8 mouse cellular contexts compared by ENCODE assay signal in genomic region chr8:122566766-122567165, GRCm38 (mm10). TPM values are rescaled to one million over a fixed set of nuclear protein-coding genes. Genes with fewer than 3 reads are reported as not detected.
A peak's percentile ranks its signal among the peaks of the same experiment; 100 is the strongest.
DNase-seq lines count a peak whose midpoint lies in the region; ATAC-seq lines count a peak whose summit lies in the region.

No protein-coding gene starts in this region.

- no peaks in the 10 kb centered on the region for H3K9me3 ChIP-seq in lung, embryonic 15.5 days
- no peaks in the 10 kb centered on the region for H3K9me3 ChIP-seq in forebrain, embryonic 15.5 days
- H3K9me3 ChIP-seq in limb, embryonic 15.5 days, result no peaks in the 10 kb centered on the region
- no peaks in the 10 kb centered on the region for H3K9me3 ChIP-seq in stomach, embryonic 14.5 days (ENCODE audit: control insufficient read depth, low read depth, low read length)

- peak overlapping the region; percentile 63 for H3K9ac ChIP-seq in lung, embryonic 15.5 days
- peak overlapping the region; percentile 89 for H3K9ac ChIP-seq in forebrain, embryonic 15.5 days (replicated peaks)
- H3K9ac ChIP-seq in limb, embryonic 15.5 days, result peak overlapping the region; percentile 72; the same call in 1 of the 2 replicates
- peak overlapping the region; percentile 94 for H3K9ac ChIP-seq in stomach, embryonic 14.5 days (replicated peaks; ENCODE audit: low read depth, low read length)

- no peak for ATAC-seq in lung, embryonic 15.5 days (ENCODE audit: borderline replicate concordance, extremely low read depth, low FRiP score, low TSS enrichment)
- 0 out of 2 replicates have a peak, but pooled peaks have one; percentile 5 for ATAC-seq in forebrain, embryonic 15.5 days (replicated peaks)
- ATAC-seq in limb, embryonic 15.5 days (ENCODE audit: insufficient number of reproducible peaks, low FRiP score, low TSS enrichment, low read depth), result no peak
- no peak for ATAC-seq in stomach, embryonic 14.5 days (ENCODE audit: insufficient number of reproducible peaks, insufficient read depth, low FRiP score, low read depth)
- no peak for ATAC-seq in megakaryocyte-erythroid progenitor cell, adult 5-6 weeks (replicated peaks; ENCODE audit: low FRiP score, low TSS enrichment, poor library complexity, severe bottlenecking)

- peak overlapping the region; percentile 91 for H3K4me3 ChIP-seq in lung, embryonic 15.5 days
- H3K4me3 ChIP-seq in forebrain, embryonic 15.5 days, result peak overlapping the region; percentile 73
- H3K4me3 ChIP-seq in limb, embryonic 15.5 days, result peak overlapping the region; percentile 87
- peak overlapping the region; percentile 91 for H3K4me3 ChIP-seq in stomach, embryonic 14.5 days (ENCODE audit: low read depth, low read length)

- no peak for DNase-seq in lung, postnatal 4 days
- DNase-seq in adrenal gland, postnatal 36 days, result peak; percentile 35 to 48
- no peak for DNase-seq in gastrocnemius, postnatal 25 days

- peaks cover 25% of the 10 kb centered on the region for H3K4me1 ChIP-seq in lung, embryonic 15.5 days
- H3K4me1 ChIP-seq in forebrain, embryonic 15.5 days, result peaks cover 27% of the 10 kb centered on the region
- H3K4me1 ChIP-seq in limb, embryonic 15.5 days, result peaks cover 31% of the 10 kb centered on the region
- H3K4me1 ChIP-seq in stomach, embryonic 14.5 days (ENCODE audit: control insufficient read depth, insufficient read depth, low read length), result peaks cover 19% of the 10 kb centered on the region

- no peaks in the 10 kb centered on the region for H3K27me3 ChIP-seq in lung, embryonic 15.5 days
- H3K27me3 ChIP-seq in forebrain, embryonic 15.5 days, result no peaks in the 10 kb centered on the region
- H3K27me3 ChIP-seq in limb, embryonic 15.5 days, result no peaks in the 10 kb centered on the region
- H3K27me3 ChIP-seq in stomach, embryonic 14.5 days (ENCODE audit: control insufficient read depth, insufficient read depth, low read length), result no peaks in the 10 kb centered on the region

- H3K4me2 ChIP-seq in lung, embryonic 15.5 days, result peak overlapping the region; percentile 88
- peak overlapping the region; percentile 85 for H3K4me2 ChIP-seq in forebrain, embryonic 15.5 days (replicated peaks)
- peak overlapping the region; percentile 85 for H3K4me2 ChIP-seq in limb, embryonic 15.5 days
- peak overlapping the region; percentile 93 for H3K4me2 ChIP-seq in stomach, embryonic 14.5 days (replicated peaks; ENCODE audit: low read depth, low read length)

- peaks cover 22% of the 10 kb centered on the region for H3K36me3 ChIP-seq in lung, embryonic 15.5 days
- H3K36me3 ChIP-seq in forebrain, embryonic 15.5 days, result peaks cover 4% of the 10 kb centered on the region; the same call in 1 of the 2 replicates
- H3K36me3 ChIP-seq in limb, embryonic 15.5 days, result peaks cover 24% of the 10 kb centered on the region
- H3K36me3 ChIP-seq in stomach, embryonic 14.5 days (ENCODE audit: control insufficient read depth, insufficient read depth, low read length), result peaks cover 22% of the 10 kb centered on the region

- 15% methylated on average over 6 of the region's 6 CpGs for WGBS in lung, embryonic 15.5 days
- WGBS in forebrain, embryonic 15.5 days, result 19% methylated on average over 6 of the region's 6 CpGs
- WGBS in limb, embryonic 15.5 days, result 35% methylated on average over 6 of the region's 6 CpGs
- 32% methylated on average over 6 of the region's 6 CpGs for WGBS in stomach, embryonic 14.5 days

- peak overlapping the region; percentile 97 for H3K27ac ChIP-seq in lung, embryonic 15.5 days
- peak overlapping the region; percentile 94 for H3K27ac ChIP-seq in forebrain, embryonic 15.5 days (replicated peaks)
- H3K27ac ChIP-seq in limb, embryonic 15.5 days, result peak overlapping the region; percentile 97
- peak overlapping the region; percentile 96 for H3K27ac ChIP-seq in stomach, embryonic 14.5 days (ENCODE audit: low read length)

RNA-seq across cellular contexts. Expression of gene Cdt1, which starts 1.0 kb away (rescaled TPM):
- 42.7 and 44.9 TPM in 2 replicates for polyA plus RNA-seq in lung, embryonic 15.5 days (2015; fragmentation: Nextera tagmentation; extraction: Ambion mirVana)
- total RNA-seq in adrenal gland, postnatal 36 days (2021), result 1 to 10 TPM; 8.7 to 9.1 TPM
- 14.6 and 16.3 TPM in 2 replicates for polyA plus RNA-seq in forebrain, embryonic 15.5 days (2015; fragmentation: Nextera tagmentation; extraction: Ambion mirVana)
- 31.8 and 36.1 TPM in 2 replicates for polyA plus RNA-seq in limb, embryonic 15.5 days (2015; fragmentation: Nextera tagmentation; extraction: Ambion mirVana)
- polyA plus RNA-seq in stomach, embryonic 14.5 days (2014; fragmentation: Nextera tagmentation; extraction: Ambion mirVana), result 34.8 and 36.4 TPM in 2 replicates
- total RNA-seq in gastrocnemius, postnatal 25 days (2021), result 1 to 10 TPM in 1 of 2 experiments, under 1 TPM in 1; 0.82 to 1.1 TPM
- total RNA-seq in megakaryocyte-erythroid progenitor cell, adult 5-6 weeks (2014; fragmentation: Nextera tagmentation), result 133 and 150 TPM in 2 replicates
- 34.5 and 70.6 TPM in 2 replicates for total RNA-seq in megakaryocyte-erythroid progenitor cell, adult 5-6 weeks (2017)

RNA-seq across cellular contexts. Expression of gene Aprt, which starts 9.9 kb away (rescaled TPM):
- 314 and 327 TPM in 2 replicates for polyA plus RNA-seq in lung, embryonic 15.5 days (2015; fragmentation: Nextera tagmentation; extraction: Ambion mirVana)
- total RNA-seq in adrenal gland, postnatal 36 days (2021), result 10 to 100 TPM; 72.4 to 87.2 TPM
- polyA plus RNA-seq in forebrain, embryonic 15.5 days (2015; fragmentation: Nextera tagmentation; extraction: Ambion mirVana), result 187 TPM in 2 replicates
- polyA plus RNA-seq in limb, embryonic 15.5 days (2015; fragmentation: Nextera tagmentation; extraction: Ambion mirVana), result 268 and 295 TPM in 2 replicates
- 394 and 436 TPM in 2 replicates for polyA plus RNA-seq in stomach, embryonic 14.5 days (2014; fragmentation: Nextera tagmentation; extraction: Ambion mirVana)
- 10 to 100 TPM; 35.7 to 36.9 TPM for total RNA-seq in gastrocnemius, postnatal 25 days (2021)
- 228 and 254 TPM in 2 replicates for total RNA-seq in megakaryocyte-erythroid progenitor cell, adult 5-6 weeks (2014; fragmentation: Nextera tagmentation)
- 55.1 and 106 TPM in 2 replicates for total RNA-seq in megakaryocyte-erythroid progenitor cell, adult 5-6 weeks (2017)

RNA-seq across cellular contexts. Expression of gene Piezo1, which starts 15.6 kb away (rescaled TPM):
- 18.7 and 23.4 TPM in 2 replicates for polyA plus RNA-seq in lung, embryonic 15.5 days (2015; fragmentation: Nextera tagmentation; extraction: Ambion mirVana)
- total RNA-seq in adrenal gland, postnatal 36 days (2021), result 10 to 100 TPM; 19.5 to 24.7 TPM
- polyA plus RNA-seq in forebrain, embryonic 15.5 days (2015; fragmentation: Nextera tagmentation; extraction: Ambion mirVana), result 2.1 and 2.6 TPM in 2 replicates
- polyA plus RNA-seq in limb, embryonic 15.5 days (2015; fragmentation: Nextera tagmentation; extraction: Ambion mirVana), result 17.5 and 23.3 TPM in 2 replicates
- polyA plus RNA-seq in stomach, embryonic 14.5 days (2014; fragmentation: Nextera tagmentation; extraction: Ambion mirVana), result 15.6 and 24.2 TPM in 2 replicates
- 10 to 100 TPM; 12.3 to 14.0 TPM for total RNA-seq in gastrocnemius, postnatal 25 days (2021)
- total RNA-seq in megakaryocyte-erythroid progenitor cell, adult 5-6 weeks (2014; fragmentation: Nextera tagmentation), result 84.0 and 93.5 TPM in 2 replicates
- 31.1 and 31.5 TPM in 2 replicates for total RNA-seq in megakaryocyte-erythroid progenitor cell, adult 5-6 weeks (2017)

RNA-seq across cellular contexts. Expression of gene Galns, which starts 44.5 kb away (rescaled TPM):
- polyA plus RNA-seq in lung, embryonic 15.5 days (2015; fragmentation: Nextera tagmentation; extraction: Ambion mirVana), result 12.5 and 13.5 TPM in 2 replicates
- 1 to 10 TPM; 6.0 to 6.8 TPM for total RNA-seq in adrenal gland, postnatal 36 days (2021)
- polyA plus RNA-seq in forebrain, embryonic 15.5 days (2015; fragmentation: Nextera tagmentation; extraction: Ambion mirVana), result 4.4 and 4.5 TPM in 2 replicates
- 12.0 and 16.6 TPM in 2 replicates for polyA plus RNA-seq in limb, embryonic 15.5 days (2015; fragmentation: Nextera tagmentation; extraction: Ambion mirVana)
- polyA plus RNA-seq in stomach, embryonic 14.5 days (2014; fragmentation: Nextera tagmentation; extraction: Ambion mirVana), result 12.6 and 14.6 TPM in 2 replicates
- 1 to 10 TPM; 1.3 to 1.8 TPM for total RNA-seq in gastrocnemius, postnatal 25 days (2021)
- total RNA-seq in megakaryocyte-erythroid progenitor cell, adult 5-6 weeks (2014; fragmentation: Nextera tagmentation), result 21.7 and 31.5 TPM in 2 replicates
- total RNA-seq in megakaryocyte-erythroid progenitor cell, adult 5-6 weeks (2017), result 3.8 and 8.2 TPM in 2 replicates

RNA-seq across cellular contexts. Expression of gene Trappc2l, which starts 44.7 kb away (rescaled TPM):
- polyA plus RNA-seq in lung, embryonic 15.5 days (2015; fragmentation: Nextera tagmentation; extraction: Ambion mirVana), result 49.5 and 53.0 TPM in 2 replicates
- 10 to 100 TPM; 49.9 to 64.4 TPM for total RNA-seq in adrenal gland, postnatal 36 days (2021)
- polyA plus RNA-seq in forebrain, embryonic 15.5 days (2015; fragmentation: Nextera tagmentation; extraction: Ambion mirVana), result 80.4 and 87.9 TPM in 2 replicates
- 48.9 and 60.1 TPM in 2 replicates for polyA plus RNA-seq in limb, embryonic 15.5 days (2015; fragmentation: Nextera tagmentation; extraction: Ambion mirVana)
- 55.9 and 66.9 TPM in 2 replicates for polyA plus RNA-seq in stomach, embryonic 14.5 days (2014; fragmentation: Nextera tagmentation; extraction: Ambion mirVana)
- total RNA-seq in gastrocnemius, postnatal 25 days (2021), result 10 to 100 TPM; 37.9 to 40.3 TPM
- total RNA-seq in megakaryocyte-erythroid progenitor cell, adult 5-6 weeks (2014; fragmentation: Nextera tagmentation), result 24.4 and 27.7 TPM in 2 replicates
- 10.2 and 19.6 TPM in 2 replicates for total RNA-seq in megakaryocyte-erythroid progenitor cell, adult 5-6 weeks (2017)

Comparison
In these comparisons a context has a peak if more than half of its experiments do, and no peak if none do; other contexts are left out.
1. DNase-seq: peak in adrenal gland, postnatal 36 days (2 of 2); none in lung, postnatal 4 days (0 of 2) and gastrocnemius, postnatal 25 days (single experiment).
2. Peak in every context shown above with its lines, with median percentiles within 50 percentile points of each other: H3K27ac ChIP-seq, H3K4me2 ChIP-seq, H3K4me3 ChIP-seq and H3K9ac ChIP-seq.